Mouse (Mus musculus) G1E (cell line): ENCODE measurements at regions not wholly inside any gene's neighbourhood (a gene's known extent, or its start where the extent isn't known, plus 50 kb on each side); places are given as distances from the start of the nearest gene placed in this dataset.

Experiments used
- ATAC-seq: 2 replicates; pipeline ENCODE4 v1.8.0; 2016; ENCODE audit warnings: mild to moderate bottlenecking; ENCODE audit not compliant: insufficient number of reproducible peaks, poor library complexity, low FRiP score, severe bottlenecking; ENCODE audit errors: extremely low read depth
- DNase-seq: peaks from one replicate; pipeline ENCODE4 v3.0.0; 2012; ENCODE audit warnings: low spot score
- H3K27me3 ChIP-seq: 2 replicates; pipeline ENCODE4 v1.6.1; 2012; ENCODE audit warnings: mild to moderate bottlenecking, low read length, inconsistent platforms; ENCODE audit not compliant: insufficient read depth
- H3K36me3 ChIP-seq: replicated peaks from 2 replicates; pipeline ENCODE3; 2012; ENCODE audit warnings: mild to moderate bottlenecking, inconsistent platforms
- H3K4me1 ChIP-seq: 2 replicates; pipeline ENCODE4 v1.6.1; 2012; ENCODE audit warnings: low read depth, low read length, inconsistent platforms, mixed read lengths; ENCODE audit not compliant: insufficient read depth
- H3K4me3 ChIP-seq: 2 replicates; pipeline ENCODE4 v1.5.1; 2012; ENCODE audit warnings: low read depth, mild to moderate bottlenecking, inconsistent platforms, low read length, moderate library complexity, mixed read lengths
- H3K9me3 ChIP-seq: replicated peaks from 2 replicates; pipeline ENCODE4 v1.6.1; 2012; ENCODE audit warnings: inconsistent platforms
- CTCF ChIP-seq: IDR thresholded peaks from 2 replicates; pipeline ENCODE4 v1.5.1; 2012; ENCODE audit warnings: low read depth, low read length, inconsistent platforms, mixed read lengths
- GATA1 ChIP-seq: IDR thresholded peaks from 2 replicates; pipeline ENCODE4 v1.6.1; 2012; ENCODE audit warnings: borderline replicate concordance, low read length, inconsistent platforms, mixed read lengths
- GATA2 ChIP-seq: IDR thresholded peaks from 2 replicates; pipeline ENCODE4 v1.6.1; 2012; ENCODE audit warnings: low read depth, low read length, inconsistent platforms, borderline replicate concordance
- POLR2AphosphoS5 ChIP-seq: IDR thresholded peaks from 2 replicates; pipeline ENCODE4 v1.6.1; 2012; ENCODE audit warnings: low read depth, low read length, inconsistent platforms; ENCODE audit not compliant: insufficient replicate concordance
- TAL1 ChIP-seq: conservative IDR thresholded peaks from 2 replicates; pipeline ENCODE4 v1.6.1; 2012; ENCODE audit warnings: low read depth, low read length, inconsistent platforms, mixed read lengths

GRCm38 (mm10) chr1:22136571-22137122 lies 174.9 kb upstream of the Kcnq5 start:
- TF ChIP-seq TAL1 = no peak
- TF ChIP-seq GATA2 = no peak
- no peak for TF ChIP-seq POLR2AphosphoS5
- no peak for TF ChIP-seq CTCF
- TF ChIP-seq GATA1 = no peak
- no peaks in the 10 kb centered on the region for H3K4me1 ChIP-seq
- no peak overlapping the region for H3K4me3 ChIP-seq
- no peak for DNase-seq
- H3K36me3 ChIP-seq = no peaks in the 10 kb centered on the region
- no peak for ATAC-seq
- no peaks in the 10 kb centered on the region for H3K27me3 ChIP-seq
- H3K9me3 ChIP-seq = no peaks in the 10 kb centered on the region

DNA sequence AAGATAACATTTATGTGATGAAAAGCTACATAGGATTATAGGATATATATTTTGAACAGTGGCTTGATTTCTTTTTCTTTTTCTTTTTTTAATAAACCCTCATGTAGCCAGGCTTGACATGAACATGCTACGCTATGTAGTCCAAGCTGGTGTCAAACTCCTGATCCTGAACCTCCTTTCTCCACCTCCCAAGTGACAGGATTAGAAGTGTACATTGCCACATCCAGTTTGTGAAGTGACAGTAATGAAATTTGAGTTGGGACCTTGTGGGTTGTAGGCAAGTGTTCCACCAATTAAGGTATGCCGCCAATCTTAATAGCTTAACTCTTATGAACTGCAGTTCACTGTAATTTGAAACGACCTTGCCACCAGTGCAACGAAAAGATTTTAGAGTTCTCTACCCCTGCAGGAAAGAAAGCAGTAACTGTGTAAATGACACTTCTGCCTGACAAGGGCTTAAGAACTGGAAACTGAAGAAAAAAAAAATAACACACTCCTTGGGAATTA lies 156.6 kb upstream of the Kcnq5 start:
- Histone ChIP-seq H3K4me1 (no peaks in the 10 kb centered on the region), H3K9me3 (no peaks in the 10 kb centered on the region), H3K27me3 (no peaks in the 10 kb centered on the region; the same call in 1 of the 2 replicates), H3K4me3 (no peak overlapping the region), H3K36me3 (no peaks in the 10 kb centered on the region)
- DNase-seq (no peak), ATAC-seq (no peak)
- TF ChIP-seq CTCF (no peak), TAL1 (no peak), GATA1 (no peak), POLR2AphosphoS5 (no peak), GATA2 (no peak)

- DNase-seq = no peak
- ATAC-seq = no peak
- TF ChIP-seq TAL1 (no peak), CTCF (no peak), GATA2 (no peak), GATA1 (no peak), POLR2AphosphoS5 (no peak)
- H3K4me3 ChIP-seq = no peak overlapping the region
- H3K4me1 ChIP-seq = no peaks in the 10 kb centered on the region
- H3K9me3 ChIP-seq = no peaks in the 10 kb centered on the region
- no peaks in the 10 kb centered on the region; the same call in 1 of the 2 replicates for H3K27me3 ChIP-seq
- H3K36me3 ChIP-seq = no peaks in the 10 kb centered on the region
Measured at GRCm38 (mm10) chr1:22116466-22116865, 154.7 kb upstream of the Kcnq5 start.

- H3K36me3 ChIP-seq = no peaks in the 10 kb centered on the region
- no peaks in the 10 kb centered on the region for H3K27me3 ChIP-seq
- no peaks in the 10 kb centered on the region for H3K9me3 ChIP-seq
- TF ChIP-seq POLR2AphosphoS5 (no peak), GATA2 (no peak), TAL1 (no peak), CTCF (no peak), GATA1 (no peak)
- DNase-seq = no peak
- H3K4me3 ChIP-seq = no peak overlapping the region
- peak; percentile 28; the same call in 1 of the 2 replicates for ATAC-seq
- H3K4me1 ChIP-seq = no peaks in the 10 kb centered on the region
Measured at GRCm38 (mm10) chr1:22105496-22105895, 143.8 kb upstream of the Kcnq5 start.

- Histone ChIP-seq H3K9me3 (no peaks in the 10 kb centered on the region), H3K27me3 (no peaks in the 10 kb centered on the region), H3K36me3 (no peaks in the 10 kb centered on the region), H3K4me3 (no peak overlapping the region), H3K4me1 (no peaks in the 10 kb centered on the region)
- ATAC-seq (no peak), DNase-seq (no peak)
- TF ChIP-seq GATA1 (no peak), TAL1 (no peak), GATA2 (no peak), CTCF (no peak), POLR2AphosphoS5 (no peak)
Measured at GRCm38 (mm10) chr1:22071405-22072117, 109.8 kb upstream of the Kcnq5 start.

DNA sequence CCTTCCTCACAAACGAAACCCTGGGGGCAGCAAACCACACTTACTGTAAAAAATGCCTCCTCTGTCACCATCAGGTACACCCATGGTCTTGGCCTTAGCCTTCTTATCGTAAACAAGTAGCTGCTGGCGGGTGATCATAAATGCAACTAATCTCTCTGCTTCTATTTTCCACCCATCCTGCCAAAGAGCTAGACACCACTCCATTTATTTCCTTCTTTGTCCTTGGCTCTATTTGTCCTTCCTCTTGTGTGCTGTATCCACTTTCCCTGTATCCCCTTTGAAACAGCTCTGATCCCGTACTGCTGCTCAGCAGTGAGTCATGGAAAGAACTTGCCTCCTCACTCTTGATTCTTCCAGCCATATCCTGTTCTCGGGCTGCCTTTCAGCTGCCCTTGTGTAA lies 108.3 kb upstream of the Kcnq5 start:
- no peaks in the 10 kb centered on the region for H3K27me3 ChIP-seq
- ATAC-seq (no peak), DNase-seq (no peak)
- no peaks in the 10 kb centered on the region for H3K4me1 ChIP-seq
- H3K36me3 ChIP-seq = no peaks in the 10 kb centered on the region
- TF ChIP-seq TAL1 (no peak), GATA2 (no peak), POLR2AphosphoS5 (no peak)
- H3K9me3 ChIP-seq = no peaks in the 10 kb centered on the region
- no peak overlapping the region for H3K4me3 ChIP-seq
